Mouse (Mus musculus) ovary, postnatal 10 days (tissue): Measurements from ENCODE around the gene Ola1.

Source experiments
- DNase-seq: peaks from one replicate; pipeline ENCODE4 v3.0.0; 2022; ENCODE audit warnings: low spot score

Gene Ola1

DNA sequence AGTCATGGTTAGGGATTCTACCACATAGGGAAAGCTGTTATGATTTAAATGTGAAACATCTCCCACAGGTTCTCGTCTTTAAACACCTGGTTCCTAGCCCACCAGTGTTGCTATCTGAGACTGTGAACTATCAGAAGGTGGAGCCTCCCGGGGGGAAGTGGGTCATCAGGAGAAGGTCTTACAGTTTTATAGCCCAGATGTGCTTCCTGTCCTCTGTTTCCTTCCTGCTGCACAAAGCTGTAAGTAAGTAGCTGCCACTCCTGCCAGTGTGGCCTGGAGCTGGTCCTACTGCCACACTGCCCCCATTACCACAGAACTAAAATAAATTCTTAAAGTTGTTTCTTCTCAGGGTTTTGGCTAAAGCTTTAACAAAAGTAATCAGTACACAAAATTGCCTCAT lies 72.6 kb downstream of the Ola1 start:
- DNase-seq: no peak

DNA sequence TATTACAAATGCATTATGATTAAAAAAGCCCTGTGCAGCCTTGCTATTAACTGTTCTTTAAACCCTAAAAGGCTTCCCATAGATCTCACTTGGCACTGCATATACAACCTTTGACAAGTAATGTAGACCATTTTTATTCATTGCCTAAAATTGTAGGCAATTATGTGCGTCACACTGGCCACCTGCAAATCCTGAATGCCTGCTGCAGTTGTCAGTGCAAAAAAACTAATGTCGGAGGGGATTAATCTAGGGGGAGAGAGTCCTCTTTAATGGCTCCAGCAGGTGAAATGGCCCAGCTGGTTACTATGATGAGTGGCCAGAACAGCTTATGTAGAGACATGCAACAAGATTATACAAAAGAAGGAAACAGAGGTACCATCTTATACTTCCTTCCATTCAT lies 75.0 kb downstream of the Ola1 start:
- no peak for DNase-seq

DNA sequence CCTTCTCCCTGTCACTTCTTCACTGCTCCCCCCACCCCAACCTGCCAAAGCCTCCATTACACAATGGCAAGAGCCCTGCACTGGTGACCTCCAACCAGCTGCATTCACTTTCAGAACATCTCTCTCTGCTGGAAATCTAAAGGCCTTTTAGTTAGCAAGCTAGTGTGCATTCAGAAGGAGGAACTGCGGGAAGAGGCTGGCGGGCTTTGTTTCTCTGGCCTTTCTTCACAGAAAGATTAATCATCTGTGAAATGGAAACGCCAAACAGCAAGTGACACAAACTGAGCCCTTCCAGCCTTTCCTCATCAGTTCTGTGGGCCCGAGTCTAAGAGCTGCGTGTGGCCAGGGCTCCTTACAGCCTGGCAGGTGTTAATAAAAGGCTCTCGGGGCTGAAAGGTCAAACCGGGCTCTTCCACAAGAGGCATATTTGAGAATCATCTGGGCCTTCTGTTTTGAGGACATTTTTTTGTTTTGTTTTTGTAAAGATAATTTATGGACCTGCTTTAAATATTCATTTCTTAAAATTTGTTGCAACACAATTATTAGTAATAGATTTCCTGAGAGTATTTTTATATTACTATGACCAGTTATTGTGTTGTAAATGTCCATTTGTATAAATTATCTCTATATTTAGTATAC lies 75.8 kb downstream of the Ola1 start:
- DNase-seq: no peak

DNA sequence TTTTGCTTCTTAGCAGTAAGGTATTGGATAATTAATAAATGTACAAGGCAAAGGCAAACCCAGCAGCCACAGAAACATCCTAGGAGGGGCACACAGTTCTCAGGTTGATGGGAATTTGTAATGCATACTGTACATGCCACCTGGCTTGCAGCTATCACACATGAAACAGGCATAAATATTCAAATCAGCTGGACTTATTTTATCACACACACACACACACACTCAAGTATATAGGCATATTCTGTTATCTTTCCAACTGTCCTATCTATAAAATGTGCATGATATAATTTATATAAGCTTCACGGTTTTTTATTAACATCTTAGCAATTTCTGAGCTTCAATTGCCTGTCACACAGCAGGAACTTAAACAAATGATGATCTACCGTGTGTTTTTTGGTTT lies 85.8 kb downstream of the Ola1 start:
- DNase-seq: no peak

DNA sequence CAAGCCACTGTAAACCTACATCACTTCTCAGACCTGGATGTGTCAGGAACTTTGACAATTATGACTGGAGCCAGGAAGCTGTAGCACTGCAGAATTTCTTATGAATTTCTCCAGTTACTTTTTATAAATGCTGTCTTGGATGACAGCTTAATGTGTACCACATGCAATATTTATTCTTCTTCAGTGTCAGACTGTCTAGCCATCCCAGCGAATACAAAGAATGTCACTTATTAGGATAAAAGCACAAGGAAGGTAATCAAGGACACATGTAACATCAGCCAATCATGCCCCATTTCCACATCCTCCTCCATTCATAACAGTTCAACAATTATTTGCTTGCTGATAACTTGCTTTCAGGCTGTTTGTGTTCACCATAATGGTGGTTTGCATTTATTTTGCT lies 91.0 kb downstream of the Ola1 start:
- DNase-seq: no peak

DNA sequence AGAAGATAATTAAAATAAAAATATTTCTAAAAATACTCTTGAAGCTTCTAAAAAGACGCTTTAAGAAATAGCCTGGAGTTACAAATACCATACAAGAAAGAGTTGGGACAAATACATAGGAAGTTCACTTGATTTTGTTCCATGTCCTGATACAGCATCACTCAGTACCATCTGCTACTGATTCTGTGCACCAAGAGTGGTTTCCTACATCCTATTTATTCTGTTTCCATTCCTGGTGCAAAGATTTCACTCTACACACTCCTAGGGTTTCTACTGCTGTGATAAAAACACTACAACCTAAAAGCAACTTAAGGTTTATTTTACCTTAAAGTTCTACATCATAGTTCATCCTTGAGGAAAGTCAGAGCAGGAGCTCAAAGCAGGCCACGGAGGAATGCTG lies 99.9 kb downstream of the Ola1 start:
- DNase-seq: no peak

DNA sequence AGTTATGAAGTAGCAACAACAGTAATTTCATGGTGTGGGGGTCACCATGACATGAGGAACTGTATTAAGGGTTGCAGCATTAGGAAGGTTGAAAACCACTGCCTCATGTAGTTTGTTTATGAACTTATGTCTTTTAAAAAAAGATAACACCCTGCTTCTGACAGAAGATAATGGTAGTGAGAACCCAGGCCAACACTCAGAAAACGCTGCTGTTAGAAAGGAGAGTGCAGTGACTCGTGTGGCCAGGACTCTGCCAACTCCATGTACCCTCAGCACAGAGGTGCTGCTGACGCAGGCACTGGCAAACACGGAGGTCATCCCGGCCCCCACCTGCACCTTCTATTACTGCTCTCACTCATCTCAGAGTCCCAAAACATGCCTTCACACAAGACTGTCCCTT lies 111.6 kb downstream of the Ola1 start:
- DNase-seq: no peak

DNA sequence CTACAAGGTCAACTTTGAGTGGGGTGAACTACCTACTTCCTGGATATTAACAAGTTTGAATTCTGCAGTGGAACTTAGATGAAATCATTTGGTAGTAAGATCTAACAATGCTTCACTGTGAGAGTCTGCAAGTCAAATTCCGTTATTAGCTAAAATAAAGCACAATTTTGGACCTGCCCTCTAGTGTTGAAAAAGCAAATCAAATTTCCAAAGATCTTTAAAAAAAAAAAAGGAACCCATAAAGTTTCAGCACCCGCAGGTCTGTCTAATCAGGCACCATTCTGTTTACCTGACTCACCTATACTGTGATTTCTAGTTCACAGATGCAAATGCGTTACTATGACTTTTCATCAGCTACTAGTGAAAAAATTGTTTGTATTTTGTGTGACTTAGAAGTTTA lies 122.2 kb downstream of the Ola1 start:
- DNase-seq: no peak

DNA sequence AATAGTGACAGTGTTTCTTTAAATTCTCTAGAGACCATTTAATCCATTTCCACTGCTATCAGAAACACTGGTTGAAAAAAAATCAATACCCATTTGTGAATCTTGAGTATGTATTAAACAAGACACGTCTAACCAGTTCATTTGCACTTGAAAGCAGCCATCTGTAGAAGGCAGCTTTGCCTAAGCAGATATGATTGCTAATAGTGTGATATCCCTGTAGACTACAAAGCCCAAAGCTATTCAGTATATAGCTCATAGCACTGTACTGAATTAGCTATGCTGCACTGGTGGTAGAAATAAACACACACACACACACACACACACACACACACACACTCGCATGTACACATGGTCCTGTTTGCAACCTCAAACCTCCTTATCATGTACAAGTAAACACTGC lies 123.4 kb downstream of the Ola1 start:
- DNase-seq: no peak

DNA sequence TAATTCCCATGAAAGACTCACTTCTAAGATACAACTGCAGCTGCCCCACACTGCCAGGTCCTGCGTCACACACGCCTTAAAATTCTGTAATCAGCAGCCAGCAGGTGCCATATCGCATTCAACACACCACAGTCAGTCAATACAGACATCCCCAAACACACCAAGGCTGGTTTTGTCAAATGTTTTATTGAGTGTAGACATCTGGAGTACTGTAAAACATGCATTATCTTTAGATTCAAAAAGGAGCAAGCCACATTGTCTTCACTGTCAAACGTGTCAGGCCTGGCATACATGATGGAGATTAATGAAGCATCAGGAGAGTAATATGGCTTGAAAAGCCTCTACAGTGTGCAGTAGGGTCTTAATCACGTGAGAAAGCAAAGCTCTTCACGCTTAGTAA lies 125.7 kb downstream of the Ola1 start:
- DNase-seq: no peak

DNA sequence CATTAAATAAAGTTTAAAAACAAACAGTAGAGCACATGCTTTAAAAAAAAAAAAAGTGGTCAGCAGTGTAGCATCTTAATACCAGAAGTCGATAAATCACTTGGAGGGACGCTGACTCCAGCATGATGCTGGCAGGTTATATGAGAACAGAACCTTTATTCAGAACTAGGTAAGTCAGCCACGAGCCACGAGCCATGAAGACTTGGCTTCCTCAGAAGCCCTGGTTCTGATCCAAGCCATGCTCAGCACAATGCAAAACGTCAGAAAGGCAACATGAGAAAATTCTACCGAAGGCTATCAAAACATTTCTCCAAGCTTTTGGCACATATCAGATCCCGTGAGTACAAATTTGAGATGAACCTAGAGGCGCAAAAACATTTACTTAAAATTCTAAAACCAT lies 127.4 kb downstream of the Ola1 start:
- no peak for DNase-seq

DNA sequence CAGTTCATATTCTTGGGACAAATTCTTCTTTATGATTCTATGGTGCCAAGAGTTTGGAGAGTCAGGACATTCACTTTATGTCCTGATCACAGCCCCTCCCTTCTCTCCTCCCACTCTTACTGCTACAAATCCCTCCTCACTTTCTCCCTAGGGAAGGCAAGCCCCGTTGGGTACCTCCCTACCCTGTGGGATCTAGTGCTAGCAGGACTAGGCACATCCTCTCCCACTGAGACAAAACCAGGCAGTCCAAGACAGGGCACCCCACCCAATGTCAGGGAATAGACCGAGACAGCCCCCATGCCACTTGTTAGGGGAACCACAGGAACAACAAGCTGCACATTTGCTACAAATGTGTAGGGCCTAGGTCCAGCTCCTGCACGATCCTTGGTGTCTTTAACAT lies 131.1 kb downstream of the Ola1 start:
- no peak for DNase-seq

DNA sequence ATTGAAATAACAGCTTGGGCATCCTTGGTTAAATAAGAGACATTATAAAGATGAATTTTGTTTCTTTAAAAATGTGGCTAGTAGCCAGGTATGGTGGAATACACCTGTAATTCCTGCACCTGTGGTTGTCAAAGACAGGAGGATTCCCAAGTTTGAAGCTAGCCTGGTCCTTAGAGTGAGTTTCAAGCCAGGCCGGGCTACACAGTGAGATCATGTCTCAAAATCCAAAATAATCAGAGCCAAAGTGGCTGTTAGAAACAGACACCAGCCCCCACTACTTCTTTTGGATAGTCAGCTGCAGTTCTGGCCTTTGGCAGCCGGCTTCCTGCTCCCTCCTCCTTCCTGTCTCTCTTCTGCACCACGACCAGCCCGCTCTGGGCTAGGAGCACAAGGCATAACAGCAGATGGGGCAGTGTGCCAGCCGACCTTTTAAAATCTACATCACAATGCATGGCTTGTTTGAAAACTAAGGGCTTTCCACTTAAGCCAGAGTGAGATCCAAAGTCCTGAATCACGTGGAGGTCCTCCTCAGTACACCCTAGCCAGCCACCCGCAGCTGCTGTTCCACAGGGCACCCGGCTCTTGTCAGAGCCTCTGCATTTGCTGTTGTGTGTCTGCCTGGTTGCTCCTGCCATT lies 132.9 kb downstream of the Ola1 start:
- no peak for DNase-seq

DNA sequence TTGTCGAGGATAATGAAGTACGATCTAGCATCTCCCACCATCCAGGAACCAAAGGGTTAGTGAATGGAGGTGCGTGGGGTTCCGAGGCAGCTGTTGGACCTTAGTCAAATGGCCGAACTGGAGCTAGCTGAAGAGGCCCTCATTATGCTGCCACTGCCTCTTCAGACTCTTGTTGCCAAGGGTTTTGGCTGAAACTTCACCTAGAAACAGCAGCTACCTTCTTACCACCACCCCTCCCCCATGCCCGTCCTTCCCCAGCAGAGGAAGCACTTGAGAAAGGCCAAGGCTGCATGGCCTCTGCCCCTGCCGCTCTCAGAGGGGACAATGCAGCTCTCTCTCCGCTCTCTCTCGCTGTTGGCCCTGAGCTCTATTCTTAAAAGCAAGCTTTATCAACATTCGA lies 136.2 kb downstream of the Ola1 start:
- no peak for DNase-seq

DNA sequence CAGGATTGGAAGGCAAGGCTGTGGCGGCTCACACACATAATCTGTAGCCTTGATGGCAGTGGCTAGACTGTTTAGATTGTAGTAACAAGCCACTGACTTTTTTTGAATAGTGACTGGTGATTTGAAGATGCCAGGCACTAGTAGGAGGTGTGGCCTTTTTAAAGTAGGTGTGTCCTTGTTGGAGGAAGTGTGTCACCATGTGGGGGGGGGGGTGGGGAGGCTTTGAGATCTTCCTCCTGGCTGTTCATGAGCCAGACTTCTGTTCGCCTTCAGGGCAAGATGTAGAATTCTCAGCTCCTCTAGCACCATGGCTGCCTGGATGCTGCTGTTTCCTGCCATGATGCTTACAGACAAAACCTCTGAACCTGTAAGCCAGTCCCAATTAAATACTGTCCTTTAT lies 136.9 kb downstream of the Ola1 start:
- DNase-seq: no peak

DNA sequence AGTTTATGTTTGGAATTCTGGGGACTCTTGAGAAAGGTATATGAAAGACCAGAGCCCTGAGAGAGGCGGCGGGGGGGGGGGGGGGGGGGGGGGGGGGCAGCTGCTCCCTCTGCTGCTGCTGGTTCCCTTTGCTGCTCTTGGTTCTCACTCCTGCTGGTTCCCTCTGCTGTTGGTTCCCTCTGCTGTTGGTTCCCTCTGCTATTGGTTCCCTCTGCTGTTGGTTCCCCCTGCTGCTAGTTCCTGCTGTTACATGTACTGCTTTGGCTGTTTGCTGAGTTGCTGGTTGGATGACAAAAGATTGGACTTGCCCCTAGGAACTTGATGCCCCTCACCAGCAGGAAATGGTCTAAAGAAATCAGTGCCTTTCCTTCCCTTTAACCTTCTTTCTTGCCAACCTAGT lies 138.6 kb downstream of the Ola1 start:
- no peak for DNase-seq

DNA sequence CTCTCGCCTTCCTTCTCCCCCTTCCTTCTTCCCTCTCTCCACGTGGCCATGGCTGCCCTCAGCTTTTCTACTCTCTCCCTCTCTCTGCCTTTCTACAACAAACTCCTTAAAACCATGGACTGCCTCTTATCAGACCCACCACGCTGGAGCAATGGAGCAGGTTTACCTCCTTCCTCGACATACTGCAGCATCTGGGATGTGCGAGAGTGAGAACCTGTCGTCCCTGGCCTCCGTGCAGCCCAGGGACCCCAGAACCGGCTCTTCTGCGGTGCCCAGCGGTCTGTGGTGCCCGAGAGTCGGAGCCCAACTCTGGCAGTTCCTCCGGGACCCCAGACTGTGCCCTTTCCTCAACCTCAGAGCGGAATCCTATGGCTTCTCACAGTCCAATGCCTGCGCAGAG lies 139.4 kb downstream of the Ola1 start:
- no peak for DNase-seq

DNA sequence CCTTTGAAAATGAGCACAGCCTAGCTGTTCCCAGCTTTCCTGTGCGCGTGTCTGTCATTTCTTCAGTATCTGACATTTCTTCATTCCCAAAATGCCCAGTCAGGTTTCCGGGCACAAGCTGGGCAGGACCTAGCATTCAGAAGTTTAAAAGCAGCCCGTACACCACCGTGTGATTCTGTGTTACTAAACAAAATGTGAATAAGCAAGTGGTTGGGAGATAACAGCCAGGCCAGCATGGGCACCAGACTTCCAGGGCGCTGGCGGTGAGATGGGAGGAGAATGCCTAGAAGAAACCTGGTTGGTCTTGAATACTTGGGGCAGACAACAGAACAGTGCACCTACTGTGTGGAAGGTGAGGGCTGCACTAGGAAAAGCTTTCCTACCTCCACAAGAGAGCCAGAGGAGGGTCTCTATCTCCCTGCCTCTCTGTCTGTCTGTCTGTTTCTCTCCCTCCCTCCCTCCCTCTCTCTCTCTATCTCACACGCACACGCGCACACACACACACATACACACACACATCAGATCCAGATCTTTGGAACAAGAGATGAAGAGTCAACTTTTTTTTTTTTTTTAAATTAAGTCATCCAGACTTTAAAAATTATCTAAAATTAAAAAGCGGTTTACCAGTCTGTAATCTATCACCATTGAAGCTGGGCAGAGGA lies 144.8 kb downstream of the Ola1 start:
- DNase-seq: no peak

DNA sequence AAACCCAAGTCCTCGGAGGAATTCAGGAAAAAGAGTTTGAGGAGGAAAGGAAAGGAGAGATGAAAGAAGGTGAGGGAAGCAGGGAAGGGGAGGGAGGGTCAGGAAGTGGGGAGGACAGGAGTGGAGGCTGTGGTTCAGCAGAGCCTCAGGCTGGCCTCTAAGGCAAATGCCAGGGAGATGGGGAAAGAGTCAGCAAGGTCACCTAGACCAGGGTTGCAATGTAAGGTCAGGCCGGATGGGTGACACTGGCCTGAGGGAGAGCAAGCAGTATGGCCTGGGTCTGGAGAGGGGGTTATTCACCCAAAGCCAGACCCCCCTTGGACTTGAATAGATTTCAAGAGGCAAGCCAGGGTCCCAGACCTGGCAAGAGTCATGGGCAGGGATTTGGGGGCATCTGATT lies 147.5 kb downstream of the Ola1 start:
- DNase-seq: no peak

DNA sequence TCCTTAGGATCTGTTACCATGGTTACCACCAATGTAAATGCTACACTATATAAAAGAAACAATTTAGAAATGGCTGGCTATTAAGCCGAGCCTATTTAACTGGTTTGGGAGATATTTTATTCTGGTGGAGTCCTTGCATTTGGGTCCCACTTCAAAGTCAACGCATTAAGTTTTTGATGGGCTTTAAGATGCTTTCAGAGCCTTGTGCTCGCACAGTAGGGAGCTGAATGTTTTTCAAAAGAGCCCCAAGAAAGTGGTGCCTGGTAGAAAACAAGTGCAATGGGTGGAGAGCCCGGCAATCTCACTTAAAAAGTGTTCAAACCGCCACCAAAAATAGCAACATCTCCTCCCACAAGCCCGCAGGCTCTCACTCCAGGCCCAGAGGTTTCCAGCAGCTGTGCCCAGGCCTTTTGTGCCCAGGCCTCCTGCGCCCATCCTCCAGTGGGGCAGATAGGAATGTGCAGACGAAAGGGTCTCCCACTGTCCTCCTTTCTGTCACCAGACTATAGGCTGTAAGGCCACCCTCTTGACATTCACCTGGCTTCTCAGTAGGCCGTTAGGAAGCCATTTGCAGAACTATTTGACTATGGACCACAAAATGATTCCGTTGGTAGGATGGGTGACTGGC lies 148.2 kb downstream of the Ola1 start:
- DNase-seq: no peak

DNA sequence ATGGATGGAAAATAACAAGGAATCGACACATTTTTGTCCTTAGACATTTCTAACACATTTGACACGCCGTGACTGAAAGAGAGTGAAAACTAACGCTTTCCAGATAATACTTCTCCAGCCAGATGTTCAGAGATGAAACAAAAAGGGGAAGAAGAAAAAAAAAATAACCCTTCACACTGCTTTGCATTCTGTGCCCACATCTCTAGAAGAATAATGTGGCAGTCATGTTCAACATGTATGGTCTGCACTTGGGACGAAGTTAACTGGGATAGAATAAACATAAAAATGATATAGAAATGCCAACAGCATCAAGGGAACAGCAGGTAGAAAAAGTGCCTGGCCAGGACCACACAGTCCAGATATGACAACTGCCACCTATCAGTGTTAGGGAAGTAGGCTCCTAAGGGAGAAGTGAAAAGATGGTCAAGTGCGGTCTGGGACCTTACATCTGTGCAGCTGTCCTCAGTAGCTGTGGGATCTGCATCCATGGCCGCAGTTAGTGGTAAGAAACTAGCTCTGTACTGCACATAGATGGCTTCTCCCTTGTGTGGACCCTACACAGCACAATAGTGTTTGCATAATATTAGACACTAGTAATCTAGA lies 149.4 kb downstream of the Ola1 start:
- no peak for DNase-seq

DNA sequence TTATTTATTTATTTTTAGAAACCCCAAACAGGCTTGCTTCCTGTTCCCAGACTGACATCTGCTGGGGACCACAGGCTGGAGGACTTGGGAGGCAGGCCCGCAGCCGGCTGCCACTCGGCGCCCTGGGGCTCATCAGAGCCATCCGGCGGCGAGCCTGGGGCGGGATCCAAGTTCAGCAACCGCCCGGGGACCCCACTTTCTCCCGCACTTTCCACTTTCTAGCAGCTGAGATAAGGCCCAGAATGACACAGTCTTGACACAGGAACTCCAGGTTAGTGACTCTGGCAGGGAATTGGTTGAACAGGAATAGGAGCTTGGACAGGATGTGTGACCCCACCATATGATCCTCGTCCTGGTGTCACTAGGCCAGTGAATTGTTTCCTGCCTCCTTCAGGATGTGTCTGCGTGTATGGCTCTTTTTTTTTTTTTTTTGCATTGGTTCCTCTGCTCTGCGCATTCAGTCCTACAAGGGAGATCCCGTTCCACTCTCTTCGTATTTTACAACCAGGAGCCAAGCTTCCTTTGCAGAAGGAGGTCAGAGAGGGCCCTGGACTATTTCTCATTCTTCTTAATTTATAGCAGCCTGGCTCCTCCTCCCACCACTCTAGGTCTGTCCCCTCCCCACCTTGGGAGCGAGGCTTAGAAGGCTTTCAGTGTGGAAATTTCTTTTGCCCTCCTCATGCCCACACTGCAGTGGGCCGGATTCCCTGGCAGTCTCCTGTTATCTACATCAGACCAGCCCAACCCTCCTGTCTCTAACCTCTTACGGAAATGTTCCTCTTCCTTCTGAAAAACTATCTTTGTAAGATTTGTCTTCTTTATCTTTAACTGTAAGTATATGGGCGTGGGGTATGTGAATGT lies 152.2 kb downstream of the Ola1 start:
- no peak for DNase-seq
